In genomic region chr2:26358667-26359320, GRCm38 (mm10) we compare ENCODE assay signal across 22 mouse cellular contexts. TPM values are rescaled to one million over a fixed set of nuclear protein-coding genes. Genes with fewer than 3 reads are reported as not detected.
DNase-seq lines count a peak whose midpoint lies in the region; ATAC-seq lines count a peak whose summit lies in the region.
"Had no signal": no experiment of that assay in that cellular context is flagged by ENCODE, and none has a peak within 500 bp of the region (broad histone marks: within the 10 kb centered on the region; RNA-seq: fewer than 3 reads in every experiment).

No protein-coding gene starts in this region.

- H3K4me3 ChIP-seq in kidney, embryonic 16.5 days (ENCODE audit: low read length): no peak overlapping the region
- H3K4me3 ChIP-seq in midbrain, embryonic 14.5 days (replicated peaks; ENCODE audit: low read depth, low read length): no peak overlapping the region
- no peak overlapping the region for H3K4me3 ChIP-seq in midbrain, embryonic 10.5 days
- H3K4me3 ChIP-seq: embryonic facial prominence, embryonic 12.5 days; kidney, embryonic 15.5 days; limb, embryonic 10.5 days; lung, embryonic 15.5 days had no signal

- no peak for ATAC-seq in cerebellum, adult (ENCODE audit: insufficient number of reproducible peaks, low FRiP score, low TSS enrichment)
- ATAC-seq in kidney, embryonic 16.5 days (ENCODE audit: low FRiP score, low TSS enrichment): no peak; the same call in 1 of the 2 replicates
- 0 out of 2 replicates have a peak, but pooled peaks have one; percentile 20 for ATAC-seq in midbrain, embryonic 14.5 days (ENCODE audit: low FRiP score, low TSS enrichment)
- ATAC-seq: forebrain, postnatal 0 days; hindbrain, postnatal 0 days had no signal

- peak; percentile 10 to 21 for DNase-seq in cerebellum, postnatal 36 days
- peak; percentile 23 for DNase-seq in kidney, postnatal 10 days
- no peak for DNase-seq in midbrain, embryonic 14.5 days
- no peak for DNase-seq in midbrain, embryonic 10.5 days (ENCODE audit: low spot score)
- DNase-seq in 416B (ENCODE audit: low read depth): peak; percentile 42
- DNase-seq: adrenal gland, postnatal 25 days; cerebellum, adult 11 months; forebrain, postnatal 0 days; gastrocnemius, postnatal 14 days; heart, adult 18-20 months; kidney, adult 11 months; lung, postnatal 36 days; right cerebral cortex, postnatal 14 days; thymus, postnatal 36 days had no signal

- H3K4me1 ChIP-seq in kidney, embryonic 16.5 days (ENCODE audit: insufficient read depth, low read length): peaks cover 4% of the 10 kb centered on the region; the same call in 1 of the 2 replicates
- no peaks in the 10 kb centered on the region for H3K4me1 ChIP-seq in midbrain, embryonic 14.5 days (ENCODE audit: control insufficient read depth, insufficient read depth, low read length)
- H3K4me1 ChIP-seq in midbrain, embryonic 10.5 days: 0 out of 2 replicates have a peak, but pooled peaks cover 6% of the 10 kb centered on the region
- H3K4me1 ChIP-seq: embryonic facial prominence, embryonic 12.5 days had no signal

- no peak overlapping the region for H3K4me2 ChIP-seq in kidney, embryonic 16.5 days (replicated peaks; ENCODE audit: low read depth, low read length)
- H3K4me2 ChIP-seq in midbrain, embryonic 14.5 days (ENCODE audit: low read length): no peak overlapping the region
- H3K4me2 ChIP-seq: embryonic facial prominence, embryonic 12.5 days; kidney, embryonic 15.5 days; lung, embryonic 15.5 days had no signal

- H3K9ac ChIP-seq in kidney, embryonic 16.5 days (replicated peaks; ENCODE audit: low read length): no peak overlapping the region
- H3K9ac ChIP-seq in midbrain, embryonic 14.5 days (replicated peaks; ENCODE audit: low read length): no peak overlapping the region
- H3K9ac ChIP-seq: embryonic facial prominence, embryonic 12.5 days; forebrain, postnatal 0 days; kidney, embryonic 15.5 days; lung, embryonic 15.5 days had no signal

- no peak overlapping the region for H3K27ac ChIP-seq in kidney, embryonic 16.5 days (ENCODE audit: low read length)
- H3K27ac ChIP-seq in midbrain, embryonic 14.5 days (replicated peaks; ENCODE audit: low read depth, low read length): no peak overlapping the region
- no peak overlapping the region for H3K27ac ChIP-seq in midbrain, embryonic 10.5 days (replicated peaks)
- H3K27ac ChIP-seq: embryonic facial prominence, embryonic 12.5 days; kidney, embryonic 15.5 days; limb, embryonic 10.5 days; lung, embryonic 15.5 days had no signal

- no peaks in the 10 kb centered on the region for H3K27me3 ChIP-seq in kidney, embryonic 16.5 days (ENCODE audit: insufficient read depth, low read length)
- no peaks in the 10 kb centered on the region for H3K27me3 ChIP-seq in midbrain, embryonic 14.5 days (ENCODE audit: control insufficient read depth, insufficient read depth, low read length)
- H3K27me3 ChIP-seq in midbrain, embryonic 10.5 days (ENCODE audit: low read depth, poor library complexity, severe bottlenecking): no peaks in the 10 kb centered on the region
- H3K27me3 ChIP-seq: embryonic facial prominence, embryonic 12.5 days; kidney, embryonic 15.5 days; lung, embryonic 15.5 days had no signal

- H3K9me3 ChIP-seq in kidney, embryonic 16.5 days (ENCODE audit: low read length): no peaks in the 10 kb centered on the region
- no peaks in the 10 kb centered on the region for H3K9me3 ChIP-seq in midbrain, embryonic 14.5 days (ENCODE audit: control insufficient read depth, low read length)
- no peaks in the 10 kb centered on the region for H3K9me3 ChIP-seq in midbrain, embryonic 10.5 days (replicated peaks)
- H3K9me3 ChIP-seq: embryonic facial prominence, embryonic 12.5 days; kidney, embryonic 15.5 days; limb, embryonic 10.5 days; lung, embryonic 15.5 days; megakaryocyte, embryonic 14.5 days had no signal

- WGBS in kidney, embryonic 16.5 days: 88% methylated on average over 13 of the region's 13 CpGs
- WGBS in midbrain, embryonic 14.5 days: 89% methylated on average over 13 of the region's 13 CpGs
- WGBS in midbrain, embryonic 10.5 days: 88% methylated on average over 13 of the region's 13 CpGs

- peaks cover 9% of the 10 kb centered on the region; the same call in 1 of the 2 replicates for H3K36me3 ChIP-seq in kidney, embryonic 16.5 days (ENCODE audit: insufficient read depth, low read length)
- peaks cover 14% of the 10 kb centered on the region; the same call in 1 of the 2 replicates for H3K36me3 ChIP-seq in midbrain, embryonic 14.5 days (ENCODE audit: control insufficient read depth, insufficient read depth, low read length)
- peaks cover 19% of the 10 kb centered on the region for H3K36me3 ChIP-seq in midbrain, embryonic 10.5 days

RNA-seq across cellular contexts. Expression of gene Card9, which starts 1.9 kb away (rescaled TPM):
- 0.92 and 1.4 TPM in 2 replicates for polyA plus RNA-seq in kidney, embryonic 16.5 days (2015; fragmentation: Nextera tagmentation; extraction: Ambion mirVana)
- 1.5 and 1.7 TPM in 2 replicates for polyA plus RNA-seq in midbrain, embryonic 14.5 days (2014; fragmentation: Nextera tagmentation; extraction: Ambion mirVana)
- 0.77 and 1.9 TPM in 2 replicates for polyA plus RNA-seq in midbrain, embryonic 10.5 days (2016; fragmentation: Nextera tagmentation; extraction: Ambion mirVana)

RNA-seq across cellular contexts. Expression of gene Dnlz, which starts 6.9 kb away (rescaled TPM):
- polyA plus RNA-seq in kidney, embryonic 16.5 days (2015; fragmentation: Nextera tagmentation; extraction: Ambion mirVana): 30.6 and 34.2 TPM in 2 replicates
- 27.9 and 28.1 TPM in 2 replicates for polyA plus RNA-seq in midbrain, embryonic 14.5 days (2014; fragmentation: Nextera tagmentation; extraction: Ambion mirVana)
- 35.1 and 39.2 TPM in 2 replicates for polyA plus RNA-seq in midbrain, embryonic 10.5 days (2016; fragmentation: Nextera tagmentation; extraction: Ambion mirVana)

RNA-seq across cellular contexts. Expression of gene Snapc4, which starts 21.7 kb away (rescaled TPM):
- 31.7 and 35.3 TPM in 2 replicates for polyA plus RNA-seq in kidney, embryonic 16.5 days (2015; fragmentation: Nextera tagmentation; extraction: Ambion mirVana)
- 25.3 and 30.7 TPM in 2 replicates for polyA plus RNA-seq in midbrain, embryonic 14.5 days (2014; fragmentation: Nextera tagmentation; extraction: Ambion mirVana)
- 32.5 and 34.4 TPM in 2 replicates for polyA plus RNA-seq in midbrain, embryonic 10.5 days (2016; fragmentation: Nextera tagmentation; extraction: Ambion mirVana)

RNA-seq across cellular contexts. Expression of gene Entr1, which starts 30.3 kb away (rescaled TPM):
- polyA plus RNA-seq in kidney, embryonic 16.5 days (2015; fragmentation: Nextera tagmentation; extraction: Ambion mirVana): 125 and 127 TPM in 2 replicates
- polyA plus RNA-seq in midbrain, embryonic 14.5 days (2014; fragmentation: Nextera tagmentation; extraction: Ambion mirVana): 143 and 161 TPM in 2 replicates
- 128 and 132 TPM in 2 replicates for polyA plus RNA-seq in midbrain, embryonic 10.5 days (2016; fragmentation: Nextera tagmentation; extraction: Ambion mirVana)

RNA-seq across cellular contexts. Expression of gene Pmpca, which starts 30.3 kb away (rescaled TPM):
- 122 TPM in 2 replicates for polyA plus RNA-seq in kidney, embryonic 16.5 days (2015; fragmentation: Nextera tagmentation; extraction: Ambion mirVana)
- 68.0 and 80.9 TPM in 2 replicates for polyA plus RNA-seq in midbrain, embryonic 14.5 days (2014; fragmentation: Nextera tagmentation; extraction: Ambion mirVana)
- 156 TPM in 2 replicates for polyA plus RNA-seq in midbrain, embryonic 10.5 days (2016; fragmentation: Nextera tagmentation; extraction: Ambion mirVana)

Comparison
In these comparisons a context has a peak if more than half of its experiments do, and no peak if none do; other contexts are left out.
1. DNase-seq: peak in cerebellum, postnatal 36 days (2 of 2), kidney, postnatal 10 days (single experiment) and 416B (single experiment); none in midbrain, embryonic 14.5 days (single experiment) and midbrain, embryonic 10.5 days (single experiment).